Mouse (Mus musculus) CH12.LX (cell line): ENCODE measurements around the gene Tceal5. TPM values are rescaled to one million over a fixed set of nuclear protein-coding genes. Genes with fewer than 3 reads are reported as not detected.
A peak's percentile ranks its signal among the peaks of the same experiment; 100 is the strongest.

ENCODE experiments used
- DNase-seq: peaks from one replicate; pipeline ENCODE4 v3.0.0-alpha.2; 2013; ENCODE audit errors: extremely low read depth
- H3K27ac ChIP-seq: 2 replicates; pipeline ENCODE4 v1.5.1; 2012; ENCODE audit warnings: low read depth, mild to moderate bottlenecking, control low read depth, moderate library complexity; ENCODE audit not compliant: insufficient read depth
- H3K27me3 ChIP-seq: replicated peaks from 2 replicates; pipeline ENCODE3; 2012; ENCODE audit warnings: inconsistent platforms
- H3K36me3 ChIP-seq, 2 experiments: replicated peaks in 1 of 2; 2 replicates each; pipeline versions ENCODE3 to v1.6.1; 2012; ENCODE audit warnings: inconsistent platforms in 1 of 2, low read length in 1 of 2, mild to moderate bottlenecking in 1 of 2, mixed read lengths in 1 of 2, moderate library complexity in 1 of 2; ENCODE audit not compliant: control insufficient read depth in 1 of 2, insufficient read depth in 1 of 2
- H3K4me1 ChIP-seq, 2 experiments: 2 replicates each; pipeline ENCODE4 v1.6.1; 2012; ENCODE audit warnings: inconsistent platforms in 1 of 2, moderate library complexity in 1 of 2; ENCODE audit not compliant: insufficient read depth in 2 of 2, control insufficient read depth in 1 of 2
- H3K4me2 ChIP-seq: 2 replicates; pipeline ENCODE4 v1.6.1; 2012; ENCODE audit warnings: low read depth, mild to moderate bottlenecking, control low read depth; ENCODE audit not compliant: poor library complexity, insufficient read depth, severe bottlenecking
- H3K4me3 ChIP-seq, 3 experiments: fragments of 150-350 bp in 1 of 3; sonication (generic) in 1 of 3; replicated peaks in 1 of 3; 2 replicates each; pipeline versions ENCODE3 to v1.5.1; 2011 to 2012; ENCODE audit warnings: low read depth in 2 of 3, low read length in 2 of 3, mild to moderate bottlenecking in 2 of 3, moderate library complexity in 2 of 3, control low read depth in 1 of 3, improper control_type of control experiment in 1 of 3, inconsistent platforms in 1 of 3, mixed read lengths in 1 of 3; ENCODE audit not compliant: poor library complexity in 1 of 3
- H3K79me2 ChIP-seq: replicated peaks from 2 replicates; pipeline ENCODE4 v1.6.1; 2012; ENCODE audit warnings: mild to moderate bottlenecking, moderate library complexity; ENCODE audit not compliant: control insufficient read depth, poor library complexity, insufficient read depth, severe bottlenecking; ENCODE audit errors: extremely low read depth
- H3K9ac ChIP-seq: 2 replicates; pipeline ENCODE4 v1.6.1; 2012; ENCODE audit warnings: low read depth, mild to moderate bottlenecking, control low read depth, moderate library complexity; ENCODE audit not compliant: insufficient read depth
- H3K9me3 ChIP-seq: replicated peaks from 2 replicates; pipeline ENCODE3; 2012; ENCODE audit warnings: low read length, inconsistent platforms, mixed read lengths
- CTCF ChIP-seq, 2 experiments: IDR thresholded peaks in 1 of 2; conservative IDR thresholded peaks in 1 of 2; 2 replicates each; pipeline ENCODE4 v1.5.1; 2011 to 2012; ENCODE audit warnings: low read depth in 2 of 2, low read length in 2 of 2, improper control_type of control experiment in 1 of 2, inconsistent platforms in 1 of 2, mild to moderate bottlenecking in 1 of 2, moderate library complexity in 1 of 2
- ETS1 ChIP-seq: conservative IDR thresholded peaks from 2 replicates; pipeline ENCODE4 v1.6.1; 2012; ENCODE audit warnings: low read depth, mild to moderate bottlenecking, inconsistent platforms, low read length, improper control_type of control experiment, moderate library complexity
- IRF4 ChIP-seq: IDR thresholded peaks from 2 replicates; pipeline ENCODE4 v1.6.1; 2014; ENCODE audit warnings: low read depth, mild to moderate bottlenecking, inconsistent platforms, low read length, improper control_type of control experiment
- MXI1 ChIP-seq: IDR thresholded peaks from 2 replicates; pipeline ENCODE4 v1.6.1; 2011; ENCODE audit warnings: mild to moderate bottlenecking, low read depth, low read length, improper control_type of control experiment
- MYC ChIP-seq: IDR thresholded peaks from 2 replicates; pipeline ENCODE4 v1.6.1; 2011; ENCODE audit warnings: low read depth, mild to moderate bottlenecking, improper control_type of control experiment, low read length
- RAD21 ChIP-seq: IDR thresholded peaks from 2 replicates; pipeline ENCODE4 v1.6.1; 2011; ENCODE audit warnings: low read depth, mild to moderate bottlenecking, low read length, improper control_type of control experiment, moderate library complexity
- RCOR1 ChIP-seq: conservative IDR thresholded peaks from 2 replicates; pipeline ENCODE4 v1.6.1; 2012; ENCODE audit warnings: low read depth, mild to moderate bottlenecking, inconsistent platforms, low read length, improper control_type of control experiment
- SMC3 ChIP-seq: IDR thresholded peaks from 2 replicates; pipeline ENCODE4 v1.6.1; 2011; ENCODE audit warnings: low read depth, low read length, improper control_type of control experiment
- TCF12 ChIP-seq: IDR thresholded peaks from 2 replicates; pipeline ENCODE4 v1.6.1; 2014; ENCODE audit warnings: low read depth, mild to moderate bottlenecking, inconsistent platforms, low read length, improper control_type of control experiment
- USF2 ChIP-seq: conservative IDR thresholded peaks from 2 replicates; pipeline ENCODE4 v1.6.1; 2011; ENCODE audit warnings: low read depth, low read length, improper control_type of control experiment
- dilution Hi-C: fragments of 300-500 bp; cut with MboI; formaldehyde crosslinking; loops from 2 replicates; pipeline ENCODE4 v1.14.3; 2020; ENCODE audit warnings: low sequenced_read_pairs; ENCODE audit not compliant: extremely low pct_unique_long_range_greater_than_20kb, extremely low pct_ligation_motif_present
- in situ Hi-C: fragments of 300-500 bp; cut with MboI; formaldehyde crosslinking; loops from 3 replicates; pipeline ENCODE4 v1.14.3; 2019; ENCODE audit warnings: low sequenced_read_pairs, low pct_ligation_motif_present, low pct_unique_long_range_greater_than_20kb, mixed read lengths
- polyA plus RNA-seq: library from polyadenylated mRNA; unstranded; fragments of >175 nt; gene quantifications from 2 replicates; pipeline ENCODE4 v1.2.1, GENCODE M21; 2012; ENCODE audit warnings: low read depth; ENCODE audit not compliant: insufficient read length
- total RNA-seq, 2 experiments: library from RNA; depleted of rRNA; stranded (reverse); fragments of 300-350 nt in 1 of 2; fragments of >200 nt in 1 of 2; gene quantifications; 2 replicates each; pipeline ENCODE4 v1.2.3; 2012 to 2014

Gene Tceal5
- total and polyA plus RNA-seq, 3 experiments: 0.30 TPM; not detected in 2

GRCm38 (mm10) chrX:136243181-136243580 is 39.5 kb upstream of the Tceal5 start:
- Histone ChIP-seq H3K27me3 (no peaks in the 10 kb centered on the region), H3K4me3 (no peak overlapping the region), H3K9me3 (no peaks in the 10 kb centered on the region), H3K36me3 (peaks cover 0 to 11% of the 10 kb centered on the region in 2 experiments), H3K4me2 (no peak overlapping the region), H3K79me2 (peaks cover 6% of the 10 kb centered on the region; the same call in 1 of the 2 replicates), H3K27ac (no peak overlapping the region), H3K9ac (no peak overlapping the region), H3K4me1 (no peaks in the 10 kb centered on the region)
- no peak for DNase-seq
- no peak for TF ChIP-seq RCOR1
- peak; percentile 22; the same call in 1 of the 2 replicates for TF ChIP-seq IRF4
- in situ Hi-C loops (no loop called here), dilution Hi-C loops (no loop called here)

- Histone ChIP-seq H3K4me2 (no peak overlapping the region), H3K4me3 (no peak overlapping the region), H3K9ac (no peak overlapping the region), H3K36me3 (no peaks in the 10 kb centered on the region), H3K79me2 (no peaks in the 10 kb centered on the region), H3K27ac (no peak overlapping the region), H3K4me1 (no peaks in the 10 kb centered on the region), H3K9me3 (no peaks in the 10 kb centered on the region), H3K27me3 (no peaks in the 10 kb centered on the region)
- TF ChIP-seq SMC3: peak; percentile 64
- TF ChIP-seq USF2: no peak
- TF ChIP-seq ETS1: no peak
- peak; percentile 53 for TF ChIP-seq RAD21
- TF ChIP-seq RCOR1: no peak
- TF ChIP-seq CTCF (conservative IDR thresholded peaks at IDR 0.05 in 1 of 2, IDR thresholded peaks at IDR 0.05 in 1 of 2; ENCODE audit: low read depth in 2 of 2, low read length in 2 of 2): peak; percentile 22 to 63; a peak in 2 of 4 replicates
- no peak for DNase-seq
- in situ Hi-C loops (loop anchor here (5.0 kb wide), 1 partner anchor 64 kb away; no protein-coding TSS in a partner anchor), dilution Hi-C loops (no loop called here)
Measured at GRCm38 (mm10) chrX:136238118-136238517, 34.4 kb upstream of the Tceal5 start.

- H3K4me1 ChIP-seq: no peaks in the 10 kb centered on the region
- no peaks in the 10 kb centered on the region for H3K9me3 ChIP-seq
- H3K27me3 ChIP-seq: no peaks in the 10 kb centered on the region
- in situ Hi-C loops (no loop called here), dilution Hi-C loops (no loop called here)
- H3K27ac ChIP-seq: no peak overlapping the region
- no peak overlapping the region for H3K4me2 ChIP-seq
- H3K9ac ChIP-seq: no peak overlapping the region
- no peak for TF ChIP-seq MYC
- TF ChIP-seq TCF12: no peak
- no peak for TF ChIP-seq MXI1
- TF ChIP-seq, all 38 proteins: peak for 0
- H3K4me3 ChIP-seq: no peak overlapping the region
- H3K36me3 ChIP-seq: no peaks in the 10 kb centered on the region
- no peaks in the 10 kb centered on the region for H3K79me2 ChIP-seq
- DNase-seq: no peak
Measured at GRCm38 (mm10) chrX:136227768-136228167, 24.1 kb upstream of the Tceal5 start.
